Mouse (Mus musculus) left cerebral cortex, adult 18-20 months (tissue): ENCODE results near the gene Olfr462. TPM values are rescaled to one million over a fixed set of nuclear protein-coding genes. Genes with fewer than 3 reads are reported as not detected.
A peak's percentile ranks its signal among the peaks of the same experiment; 100 is the strongest.

Experiments used
- DNase-seq, 2 experiments: peaks; one replicate each; pipeline ENCODE4 v3.0.0; 2021 to 2022; ENCODE audit warnings: low spot score in 2 of 2, mixed read lengths in 1 of 2
- long read RNA-seq, 2 experiments: library from polyadenylated mRNA; stranded (forward); transcript quantifications; one replicate each; pipeline ENCODE4 v2.0.0; 2021
- total RNA-seq, 2 experiments: library from RNA; stranded (reverse); gene quantifications; 2 replicates each; pipeline ENCODE4 v1.2.3; 2021

The Olfr462 gene
- not detected for total RNA-seq
- long read RNA-seq, experiment 1, result 0 reads
- long read RNA-seq, experiment 2, result 0 reads

GRCm38 (mm10) chr11:87892168-87892567 is at the start of gene Olfr462:
Olfr462 (minus strand) TSS chr11:87892268.
- no peak for DNase-seq

GRCm38 (mm10) chr11:87935467-87935866 is 43.4 kb upstream of the Olfr462 start:
- no peak for DNase-seq

GRCm38 (mm10) chr11:87933731-87934130 is 41.7 kb upstream of the Olfr462 start:
- no peak for DNase-seq

- no peak for DNase-seq
These were observed 38.3 kb upstream of the Olfr462 start for GRCm38 (mm10) chr11:87930348-87930747.

- DNase-seq, result no peak
These were observed 28.9 kb upstream of the Olfr462 start, which contains the start of gene Olfr464 for GRCm38 (mm10) chr11:87920966-87921365. Olfr464 (minus strand) TSS chr11:87920967.

GRCm38 (mm10) chr11:87920301-87920700 is 28.2 kb upstream of the Olfr462 start:
- peak in 1 of 2 experiments; percentile 38 for DNase-seq

- DNase-seq, result no peak
These were observed 23.9 kb upstream of the Olfr462 start for GRCm38 (mm10) chr11:87916005-87916404.

- DNase-seq, result no peak
These were observed 12.3 kb upstream of the Olfr462 start for GRCm38 (mm10) chr11:87904331-87904730.

- DNase-seq, result no peak
These were observed 5.2 kb upstream of the Olfr462 start, which contains the start of gene Olfr463 for GRCm38 (mm10) chr11:87897287-87897686. Olfr463 (minus strand) TSS chr11:87897387.

GRCm38 (mm10) chr11:87884856-87885255 is 7.2 kb downstream of the Olfr462 start:
- no peak for DNase-seq

- DNase-seq, result no peak
These were observed 8.6 kb downstream of the Olfr462 start for GRCm38 (mm10) chr11:87883493-87883892.

GRCm38 (mm10) chr11:87881714-87882113 is 10.4 kb downstream of the Olfr462 start:
- DNase-seq, result no peak

- DNase-seq, result no peak
These were observed 12.2 kb downstream of the Olfr462 start for GRCm38 (mm10) chr11:87879826-87880225.

GRCm38 (mm10) chr11:87875436-87875835 is 16.6 kb downstream of the Olfr462 start, which contains the start of gene Epx:
Epx (minus strand) TSS chr11:87875536.
- DNase-seq, result no peak

- DNase-seq, result no peak
These were observed 20.3 kb downstream of the Olfr462 start for GRCm38 (mm10) chr11:87871766-87872165.

- no peak for DNase-seq
These were observed 22.0 kb downstream of the Olfr462 start for GRCm38 (mm10) chr11:87870096-87870495.

GRCm38 (mm10) chr11:87866891-87867290 is 25.2 kb downstream of the Olfr462 start:
- DNase-seq, result peak; percentile 16 to 30

GRCm38 (mm10) chr11:87862805-87863204 is 29.3 kb downstream of the Olfr462 start:
- DNase-seq, result no peak

GRCm38 (mm10) chr11:87860426-87860825 is 31.6 kb downstream of the Olfr462 start:
- DNase-seq, result no peak

- DNase-seq, result no peak
These were observed 32.8 kb downstream of the Olfr462 start for GRCm38 (mm10) chr11:87859273-87859672.

GRCm38 (mm10) chr11:87854550-87854949 is 37.5 kb downstream of the Olfr462 start:
- DNase-seq, result no peak

GRCm38 (mm10) chr11:87853597-87853954 is 38.5 kb downstream of the Olfr462 start:
- peak; percentile 31 to 47 for DNase-seq
